Mouse (Mus musculus): ENCODE results near the gene Ets2.

- no peak for TF ChIP-seq POLR2A (IDR thresholded peaks at IDR 0.05; ENCODE audit: low read depth, low read length)
- no peak for TF ChIP-seq CTCF (IDR thresholded peaks at IDR 0.05; ENCODE audit: borderline replicate concordance, insufficient read depth, low read length)
Measured at GRCm38 (mm10) chr16:95656535-95656934, 45.3 kb upstream of the Ets2 start.
